8 mouse cellular contexts compared by ENCODE assay signal in genomic region chr14:32161090-32161885, GRCm38 (mm10). TPM values are rescaled to one million over a fixed set of nuclear protein-coding genes. Genes with fewer than 3 reads are reported as not detected.
A peak's percentile ranks its signal among the peaks of the same experiment; 100 is the strongest.
DNase-seq lines count a peak whose midpoint lies in the region; ATAC-seq lines count a peak whose summit lies in the region.

No protein-coding gene starts in this region.

- H3K36me3 ChIP-seq in hindbrain, embryonic 10.5 days = no peaks in the 10 kb centered on the region
- H3K36me3 ChIP-seq in hindbrain, embryonic 11.5 days (ENCODE audit: control insufficient read depth, insufficient read depth, low read length) = no peaks in the 10 kb centered on the region
- H3K36me3 ChIP-seq in intestine, embryonic 14.5 days (ENCODE audit: control insufficient read depth, insufficient read depth, low read length) = no peaks in the 10 kb centered on the region
- no peaks in the 10 kb centered on the region for H3K36me3 ChIP-seq in midbrain, embryonic 13.5 days

- ATAC-seq in hindbrain, embryonic 11.5 days (ENCODE audit: low FRiP score) = no peak
- no peak; the same call in 1 of the 2 replicates for ATAC-seq in intestine, embryonic 14.5 days (replicated peaks; ENCODE audit: low FRiP score, low TSS enrichment, low read depth)
- no peak for ATAC-seq in midbrain, embryonic 13.5 days

- H3K4me3 ChIP-seq in hindbrain, embryonic 10.5 days = peak overlapping the region; percentile 92
- H3K4me3 ChIP-seq in hindbrain, embryonic 11.5 days (ENCODE audit: low read depth, low read length) = no peak overlapping the region
- H3K4me3 ChIP-seq in brown adipose tissue, adult 24 weeks (ENCODE audit: insufficient read depth, low read depth, low read length) = peak overlapping the region; percentile 94
- peak overlapping the region; percentile 82 for H3K4me3 ChIP-seq in intestine, embryonic 14.5 days (ENCODE audit: low read depth, low read length)
- H3K4me3 ChIP-seq in midbrain, embryonic 13.5 days (replicated peaks) = peak overlapping the region; percentile 88; the same call in 1 of the 2 replicates

- DNase-seq in hindbrain, embryonic 10.5 days (ENCODE audit: low spot score) = no peak
- DNase-seq in hindbrain, embryonic 11.5 days (ENCODE audit: low spot score) = no peak
- no peak for DNase-seq in intestine, embryonic 14.5 days (ENCODE audit: low spot score)
- DNase-seq in adrenal gland, postnatal 4 days (ENCODE audit: low spot score in 2 of 2) = no peak
- no peak for DNase-seq in urinary bladder, postnatal 14 days (ENCODE audit: low spot score)
- no peak for DNase-seq in retina, postnatal 1 day

- WGBS in hindbrain, embryonic 10.5 days = 93% methylated on average over 12 of the region's 12 CpGs
- WGBS in hindbrain, embryonic 11.5 days = 92% methylated on average over 12 of the region's 12 CpGs
- WGBS in intestine, embryonic 14.5 days = 76% methylated on average over 12 of the region's 12 CpGs
- WGBS in midbrain, embryonic 13.5 days = 91% methylated on average over 12 of the region's 12 CpGs

- 0 out of 2 replicates have a peak overlapping the region, but pooled peaks have one; percentile 95 for H3K27ac ChIP-seq in hindbrain, embryonic 10.5 days
- H3K27ac ChIP-seq in hindbrain, embryonic 11.5 days (ENCODE audit: low read depth, low read length) = no peak overlapping the region
- no peak overlapping the region; the same call in 1 of the 2 replicates for H3K27ac ChIP-seq in brown adipose tissue, adult 24 weeks (replicated peaks; ENCODE audit: low read depth, low read length)
- peak overlapping the region; percentile 0; the same call in 1 of the 2 replicates for H3K27ac ChIP-seq in intestine, embryonic 14.5 days (ENCODE audit: low read depth)
- H3K27ac ChIP-seq in midbrain, embryonic 13.5 days = no peak overlapping the region

- peaks cover 33% of the 10 kb centered on the region for H3K4me1 ChIP-seq in hindbrain, embryonic 10.5 days (replicated peaks)
- peaks cover 8% of the 10 kb centered on the region; the same call in 1 of the 2 replicates for H3K4me1 ChIP-seq in hindbrain, embryonic 11.5 days (replicated peaks; ENCODE audit: control insufficient read depth, insufficient read depth, low read length)
- peaks cover 13% of the 10 kb centered on the region for H3K4me1 ChIP-seq in brown adipose tissue, adult 24 weeks (ENCODE audit: control insufficient read depth, insufficient read depth, insufficient read length, low read length)
- H3K4me1 ChIP-seq in intestine, embryonic 14.5 days (replicated peaks; ENCODE audit: control insufficient read depth, insufficient read depth, low read length) = peaks cover 20% of the 10 kb centered on the region
- peaks cover 35% of the 10 kb centered on the region for H3K4me1 ChIP-seq in midbrain, embryonic 13.5 days (replicated peaks)

- H3K27me3 ChIP-seq in hindbrain, embryonic 10.5 days (ENCODE audit: insufficient read depth, poor library complexity, severe bottlenecking) = no peaks in the 10 kb centered on the region
- H3K27me3 ChIP-seq in hindbrain, embryonic 11.5 days (ENCODE audit: control insufficient read depth, insufficient read depth, low read length) = no peaks in the 10 kb centered on the region
- no peaks in the 10 kb centered on the region for H3K27me3 ChIP-seq in intestine, embryonic 14.5 days (replicated peaks; ENCODE audit: control insufficient read depth, insufficient read depth, low read length)
- no peaks in the 10 kb centered on the region for H3K27me3 ChIP-seq in midbrain, embryonic 13.5 days

- no peaks in the 10 kb centered on the region for H3K9me3 ChIP-seq in hindbrain, embryonic 10.5 days
- no peaks in the 10 kb centered on the region for H3K9me3 ChIP-seq in hindbrain, embryonic 11.5 days (ENCODE audit: control insufficient read depth, low read length)
- H3K9me3 ChIP-seq in intestine, embryonic 14.5 days (ENCODE audit: control insufficient read depth, low read length) = no peaks in the 10 kb centered on the region
- no peaks in the 10 kb centered on the region for H3K9me3 ChIP-seq in midbrain, embryonic 13.5 days

- H3K9ac ChIP-seq in hindbrain, embryonic 11.5 days (ENCODE audit: low read depth, low read length) = no peak overlapping the region
- H3K9ac ChIP-seq in intestine, embryonic 14.5 days (ENCODE audit: low read length) = peak overlapping the region; percentile 87
- peak overlapping the region; percentile 96 for H3K9ac ChIP-seq in midbrain, embryonic 13.5 days (replicated peaks)

- no peak overlapping the region; the same call in 1 of the 2 replicates for H3K4me2 ChIP-seq in hindbrain, embryonic 11.5 days (replicated peaks; ENCODE audit: low read depth, low read length)
- peak overlapping the region; percentile 72 for H3K4me2 ChIP-seq in intestine, embryonic 14.5 days (ENCODE audit: low read length)
- peak overlapping the region; percentile 92 for H3K4me2 ChIP-seq in midbrain, embryonic 13.5 days (replicated peaks)

RNA-seq across cellular contexts. Expression of gene Ncoa4, which starts 1.6 kb away (rescaled TPM):
- polyA plus RNA-seq in hindbrain, embryonic 10.5 days (2016; fragmentation: Nextera tagmentation; extraction: Ambion mirVana) = 66.0 and 71.9 TPM in 2 replicates
- 101 and 103 TPM in 2 replicates for polyA plus RNA-seq in hindbrain, embryonic 11.5 days (2014; fragmentation: Nextera tagmentation; extraction: Ambion mirVana)
- 117 and 123 TPM in 2 replicates for polyA plus RNA-seq in brown adipose tissue, adult 24 weeks (2012; ENCODE audit: insufficient read depth, insufficient read length, missing spikeins)
- 125 TPM in 2 replicates for polyA plus RNA-seq in intestine, embryonic 14.5 days (2014; fragmentation: Nextera tagmentation; extraction: Ambion mirVana)
- 89.7 and 93.6 TPM in 2 replicates for polyA plus RNA-seq in midbrain, embryonic 13.5 days (2015; fragmentation: Nextera tagmentation; extraction: Ambion mirVana)
- total RNA-seq in adrenal gland, postnatal 4 days (2021) = 100 to 1,000 TPM; 157 to 162 TPM

RNA-seq across cellular contexts. Expression of gene Msmb, which starts 19.5 kb away (rescaled TPM):
- polyA plus RNA-seq in hindbrain, embryonic 10.5 days (2016; fragmentation: Nextera tagmentation; extraction: Ambion mirVana) = not detected in 2 replicates
- not detected in 2 replicates for polyA plus RNA-seq in hindbrain, embryonic 11.5 days (2014; fragmentation: Nextera tagmentation; extraction: Ambion mirVana)
- not detected in 2 replicates for polyA plus RNA-seq in brown adipose tissue, adult 24 weeks (2012; ENCODE audit: insufficient read depth, insufficient read length, missing spikeins)
- not detected in 2 replicates for polyA plus RNA-seq in intestine, embryonic 14.5 days (2014; fragmentation: Nextera tagmentation; extraction: Ambion mirVana)
- polyA plus RNA-seq in midbrain, embryonic 13.5 days (2015; fragmentation: Nextera tagmentation; extraction: Ambion mirVana) = not detected in 2 replicates
- total RNA-seq in adrenal gland, postnatal 4 days (2021) = not detected

RNA-seq across cellular contexts. Expression of gene Timm23, which starts 40.4 kb away (rescaled TPM):
- polyA plus RNA-seq in hindbrain, embryonic 10.5 days (2016; fragmentation: Nextera tagmentation; extraction: Ambion mirVana) = 302 and 327 TPM in 2 replicates
- 257 and 276 TPM in 2 replicates for polyA plus RNA-seq in hindbrain, embryonic 11.5 days (2014; fragmentation: Nextera tagmentation; extraction: Ambion mirVana)
- 326 TPM in 2 replicates for polyA plus RNA-seq in brown adipose tissue, adult 24 weeks (2012; ENCODE audit: insufficient read depth, insufficient read length, missing spikeins)
- 333 and 354 TPM in 2 replicates for polyA plus RNA-seq in intestine, embryonic 14.5 days (2014; fragmentation: Nextera tagmentation; extraction: Ambion mirVana)
- polyA plus RNA-seq in midbrain, embryonic 13.5 days (2015; fragmentation: Nextera tagmentation; extraction: Ambion mirVana) = 215 and 223 TPM in 2 replicates
- 100 to 1,000 TPM; 108 to 118 TPM for total RNA-seq in adrenal gland, postnatal 4 days (2021)

RNA-seq across cellular contexts. Expression of gene Parg, which starts 40.5 kb away (rescaled TPM):
- 40.6 and 50.0 TPM in 2 replicates for polyA plus RNA-seq in hindbrain, embryonic 10.5 days (2016; fragmentation: Nextera tagmentation; extraction: Ambion mirVana)
- polyA plus RNA-seq in hindbrain, embryonic 11.5 days (2014; fragmentation: Nextera tagmentation; extraction: Ambion mirVana) = 62.0 and 69.8 TPM in 2 replicates
- polyA plus RNA-seq in brown adipose tissue, adult 24 weeks (2012; ENCODE audit: insufficient read depth, insufficient read length, missing spikeins) = 14.4 and 20.3 TPM in 2 replicates
- polyA plus RNA-seq in intestine, embryonic 14.5 days (2014; fragmentation: Nextera tagmentation; extraction: Ambion mirVana) = 43.8 and 45.5 TPM in 2 replicates
- 42.5 and 44.3 TPM in 2 replicates for polyA plus RNA-seq in midbrain, embryonic 13.5 days (2015; fragmentation: Nextera tagmentation; extraction: Ambion mirVana)
- 10 to 100 TPM; 70.2 to 80.9 TPM for total RNA-seq in adrenal gland, postnatal 4 days (2021)

Comparison
In these comparisons a context has a peak if more than half of its experiments do, and no peak if none do; other contexts are left out.
1. H3K27ac ChIP-seq: peak in hindbrain, embryonic 10.5 days (single experiment) and intestine, embryonic 14.5 days (single experiment); none in hindbrain, embryonic 11.5 days (single experiment), brown adipose tissue, adult 24 weeks (single experiment) and midbrain, embryonic 13.5 days (single experiment).